Mouse (Mus musculus) right cerebral cortex, postnatal 25 days (tissue): Measurements from ENCODE around the gene Mapkapk2.

Source experiments
- DNase-seq: peaks from one replicate; pipeline ENCODE4 v3.0.0; 2022

The Mapkapk2 gene

GRCm38 (mm10) chr1:131110525-131111106, 13.0 kb upstream of the Mapkapk2 start:
- no peak for DNase-seq

GRCm38 (mm10) chr1:131107575-131108308, 10.1 kb upstream of the Mapkapk2 start:
- no peak for DNase-seq

- DNase-seq, result no peak
Measured at GRCm38 (mm10) chr1:131103776-131104424, 6.3 kb upstream of the Mapkapk2 start.

- no peak for DNase-seq
Measured at GRCm38 (mm10) chr1:131100808-131101207, 3.2 kb upstream of the Mapkapk2 start.

- peak; percentile 42 for DNase-seq
Measured at GRCm38 (mm10) chr1:131096803-131097699, 575 bp downstream of the Mapkapk2 start.

GRCm38 (mm10) chr1:131096132-131096695, 1.4 kb downstream of the Mapkapk2 start:
- DNase-seq, result no peak

- no peak for DNase-seq
Measured at GRCm38 (mm10) chr1:131095574-131095973, 2.1 kb downstream of the Mapkapk2 start.

GRCm38 (mm10) chr1:131093889-131094288, 3.7 kb downstream of the Mapkapk2 start:
- no peak for DNase-seq

GRCm38 (mm10) chr1:131092846-131093245, 4.8 kb downstream of the Mapkapk2 start:
- DNase-seq, result no peak

GRCm38 (mm10) chr1:131092173-131092572, 5.5 kb downstream of the Mapkapk2 start:
- DNase-seq, result no peak

- DNase-seq, result no peak
Measured at GRCm38 (mm10) chr1:131091481-131091880, 6.1 kb downstream of the Mapkapk2 start.

- DNase-seq, result no peak
Measured at GRCm38 (mm10) chr1:131090877-131091276, 6.7 kb downstream of the Mapkapk2 start.

- no peak for DNase-seq
Measured at GRCm38 (mm10) chr1:131090261-131090660, 7.4 kb downstream of the Mapkapk2 start.

- DNase-seq, result no peak
Measured at GRCm38 (mm10) chr1:131089525-131090127, 8.0 kb downstream of the Mapkapk2 start.

- no peak for DNase-seq
Measured at GRCm38 (mm10) chr1:131088547-131088946, 9.1 kb downstream of the Mapkapk2 start.

GRCm38 (mm10) chr1:131086907-131087306, 10.7 kb downstream of the Mapkapk2 start:
- DNase-seq, result no peak

GRCm38 (mm10) chr1:131085957-131086739, 11.5 kb downstream of the Mapkapk2 start:
- no peak for DNase-seq

GRCm38 (mm10) chr1:131085272-131085671, 12.4 kb downstream of the Mapkapk2 start:
- no peak for DNase-seq

- DNase-seq, result no peak
Measured at GRCm38 (mm10) chr1:131084289-131084688, 13.3 kb downstream of the Mapkapk2 start.

- DNase-seq, result no peak
Measured at GRCm38 (mm10) chr1:131083609-131084008, 14.0 kb downstream of the Mapkapk2 start.

GRCm38 (mm10) chr1:131083122-131083521, 14.5 kb downstream of the Mapkapk2 start:
- no peak for DNase-seq
